Mouse (Mus musculus) kidney, postnatal 14 days (tissue): ENCODE measurements around the gene Inha.

Source experiments
- DNase-seq: peaks from one replicate; pipeline ENCODE4 v3.0.0; 2022; ENCODE audit warnings: mixed read lengths

Inha gene

GRCm38 (mm10) chr1:75507006-75507405 lies at the start of gene Inha:
Inha (plus strand) TSS chr1:75507077.
- DNase-seq = no peak

- DNase-seq = no peak
Observed at GRCm38 (mm10) chr1:75457710-75458024, 49.2 kb upstream of the Inha start.

GRCm38 (mm10) chr1:75458025-75458788 lies 48.7 kb upstream of the Inha start:
- DNase-seq = peak; percentile 61

- DNase-seq = peak; percentile 48
Observed at GRCm38 (mm10) chr1:75458789-75459684, 47.8 kb upstream of the Inha start.

GRCm38 (mm10) chr1:75460297-75460696 lies 46.6 kb upstream of the Inha start:
- no peak for DNase-seq

GRCm38 (mm10) chr1:75462636-75463035 lies 44.2 kb upstream of the Inha start:
- no peak for DNase-seq

GRCm38 (mm10) chr1:75463652-75464204 lies 43.1 kb upstream of the Inha start:
- no peak for DNase-seq

- DNase-seq = peak; percentile 86
Observed at GRCm38 (mm10) chr1:75467215-75467927, 39.5 kb upstream of the Inha start.

GRCm38 (mm10) chr1:75469287-75469825 lies 37.5 kb upstream of the Inha start:
- DNase-seq = no peak

GRCm38 (mm10) chr1:75476441-75476840 lies 30.4 kb upstream of the Inha start:
- DNase-seq = no peak

GRCm38 (mm10) chr1:75477264-75477965 lies 29.5 kb upstream of the Inha start:
- DNase-seq = peak; percentile 91

GRCm38 (mm10) chr1:75477966-75478290 lies 28.9 kb upstream of the Inha start:
- DNase-seq = no peak

- peak; percentile 77 for DNase-seq
Observed at GRCm38 (mm10) chr1:75478497-75478896, 28.4 kb upstream of the Inha start.

- peak; percentile 98 for DNase-seq
Observed at GRCm38 (mm10) chr1:75478916-75479634, 27.8 kb upstream of the Inha start, which contains the start of the genes Chpf and Tmem198. Chpf (minus strand) TSS chr1:75479307. Tmem198 (plus strand) TSS chr1:75479532.

- DNase-seq = no peak
Observed at GRCm38 (mm10) chr1:75479635-75479989, 27.3 kb upstream of the Inha start.

- no peak for DNase-seq
Observed at GRCm38 (mm10) chr1:75480036-75480435, 26.8 kb upstream of the Inha start.

GRCm38 (mm10) chr1:75480735-75481134 lies 26.1 kb upstream of the Inha start:
- DNase-seq = no peak

- peak; percentile 63 for DNase-seq
Observed at GRCm38 (mm10) chr1:75486561-75486960, 20.3 kb upstream of the Inha start.

- no peak for DNase-seq
Observed at GRCm38 (mm10) chr1:75487040-75487404, 19.9 kb upstream of the Inha start.

GRCm38 (mm10) chr1:75487405-75488161 lies 19.3 kb upstream of the Inha start:
- DNase-seq = peak; percentile 89
